Mouse (Mus musculus): Measurements from ENCODE around the gene G6pdx. TPM values are rescaled to one million over a fixed set of nuclear protein-coding genes. Genes with fewer than 3 reads are reported as not detected.
A peak's percentile ranks its signal among the peaks of the same experiment; 100 is the strongest.

The G6pdx gene
- polyA plus RNA-seq, 1 experiment = 233 TPM

DNA sequence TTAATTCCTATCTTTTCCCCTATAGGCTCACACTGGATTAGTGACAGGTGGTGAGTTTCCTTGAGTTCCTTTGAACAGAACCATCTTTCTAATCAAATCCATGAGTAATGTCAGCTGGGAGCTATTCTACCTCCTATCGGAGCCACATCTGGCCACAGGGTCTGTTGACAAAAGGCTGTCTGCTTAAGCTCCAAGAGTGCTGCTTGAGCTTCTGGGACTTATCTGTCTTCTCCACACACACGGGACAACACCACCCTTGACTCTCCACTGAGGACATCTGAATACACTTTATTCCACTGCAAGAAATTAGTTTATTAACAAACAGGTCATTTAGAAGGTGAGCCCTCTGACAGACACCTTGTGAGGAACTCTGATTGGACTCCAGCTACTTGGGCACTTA, 44.5 kb downstream of the G6pdx start:
- no peaks in the 10 kb centered on the region for H3K4me1 ChIP-seq (ENCODE audit: control insufficient read depth, insufficient read depth, insufficient read length, low read length)
- H3K4me3 ChIP-seq (ENCODE audit: insufficient read depth, low read depth, low read length) = no peak overlapping the region

DNA sequence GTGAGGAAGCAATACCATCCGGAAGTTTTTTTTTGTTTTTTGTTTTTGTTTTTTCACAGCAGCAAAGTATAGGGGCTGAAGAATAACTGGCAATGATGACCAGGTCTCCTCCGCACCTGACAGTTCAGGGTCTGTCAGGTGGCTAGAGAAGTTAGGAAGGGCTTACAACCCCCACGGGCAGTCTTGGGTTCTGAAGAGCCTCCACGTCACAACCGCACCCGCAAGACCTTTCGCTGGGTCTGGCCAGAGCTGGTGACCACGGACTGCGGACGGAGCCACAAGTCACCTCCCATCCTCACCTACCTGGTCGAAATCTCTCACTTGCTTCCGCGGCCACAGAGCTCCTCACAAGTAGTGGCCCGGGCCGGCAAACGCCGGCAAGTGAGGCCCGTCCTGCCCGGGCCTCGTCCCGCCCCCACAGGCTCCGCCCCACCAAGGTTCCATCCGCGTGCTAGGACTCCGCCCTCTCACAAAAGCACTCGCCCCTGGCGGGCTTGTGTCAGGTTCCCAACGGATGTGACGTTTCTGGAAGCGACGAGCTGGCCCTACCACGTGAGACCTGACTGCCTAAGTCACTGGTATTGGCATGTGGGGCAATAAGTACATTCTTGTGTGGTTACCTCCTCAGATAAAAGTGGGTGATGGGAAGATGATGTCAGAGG, 56.0 kb downstream of the G6pdx start, which contains the start of the genes Ubl4a and Slc10a3:
TSS of gene Ubl4a (minus strand) at position 331 of the 662 bp plus-strand sequence.
TSS of gene Slc10a3 (minus strand) at position 462 of the 662 bp plus-strand sequence.
- peak within 1 kb of the TSS; percentile 34; the same call in 1 of the 2 replicates for H3K27ac ChIP-seq (replicated peaks; ENCODE audit: low read depth, low read length)
- H3K4me3 ChIP-seq (ENCODE audit: insufficient read depth, low read depth, low read length) = peak within 1 kb of the TSS; percentile 92
- no peaks in the 10 kb centered on the region for H3K4me1 ChIP-seq (ENCODE audit: control insufficient read depth, insufficient read depth, insufficient read length, low read length)

More for the DNA sequence above, 44.5 kb downstream of the G6pdx start:
- no peak overlapping the region for H3K27ac ChIP-seq (replicated peaks; ENCODE audit: low read depth, low read length)

DNA sequence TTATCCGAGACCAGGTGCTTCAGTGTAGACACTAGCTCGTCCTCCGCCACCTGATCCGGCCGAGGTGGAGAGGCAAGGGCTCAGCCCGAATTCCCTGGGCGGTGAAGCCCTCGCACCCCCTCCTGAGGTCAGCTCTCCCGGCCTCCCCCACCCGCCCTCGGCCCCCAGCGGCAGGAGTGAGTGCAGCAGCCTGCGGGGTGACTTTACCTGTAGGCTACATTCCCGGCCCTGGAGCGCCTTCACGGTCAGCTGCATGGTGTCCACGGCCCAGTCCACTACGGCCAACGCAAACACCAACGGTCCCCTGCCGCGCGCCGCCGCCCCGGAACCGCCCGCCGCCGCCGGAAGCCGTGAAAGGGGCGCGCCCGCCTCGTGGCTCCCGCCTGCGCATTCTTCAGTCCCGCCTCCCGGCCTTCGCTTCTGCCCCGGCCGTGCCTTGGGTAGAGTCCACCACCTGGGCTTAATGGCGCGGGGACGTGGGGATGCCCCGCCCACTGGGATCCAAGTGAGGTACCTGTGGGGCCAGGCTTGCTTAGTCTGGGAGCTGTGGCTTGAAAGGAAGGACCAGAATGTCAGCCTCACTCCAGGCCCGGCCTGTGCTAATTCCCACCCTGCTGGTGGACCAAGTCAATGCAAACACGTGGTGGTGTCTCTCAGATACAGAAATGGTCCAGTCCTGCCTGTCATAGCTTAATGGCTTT, 60.6 kb downstream of the G6pdx start:
- H3K4me3 ChIP-seq (ENCODE audit: insufficient read depth, low read depth, low read length) = peak overlapping the region; percentile 79
- H3K4me1 ChIP-seq (ENCODE audit: control insufficient read depth, insufficient read depth, insufficient read length, low read length) = no peaks in the 10 kb centered on the region; the same call in 1 of the 2 replicates
- H3K27ac ChIP-seq (replicated peaks; ENCODE audit: low read depth, low read length) = peak overlapping the region; percentile 62

DNA sequence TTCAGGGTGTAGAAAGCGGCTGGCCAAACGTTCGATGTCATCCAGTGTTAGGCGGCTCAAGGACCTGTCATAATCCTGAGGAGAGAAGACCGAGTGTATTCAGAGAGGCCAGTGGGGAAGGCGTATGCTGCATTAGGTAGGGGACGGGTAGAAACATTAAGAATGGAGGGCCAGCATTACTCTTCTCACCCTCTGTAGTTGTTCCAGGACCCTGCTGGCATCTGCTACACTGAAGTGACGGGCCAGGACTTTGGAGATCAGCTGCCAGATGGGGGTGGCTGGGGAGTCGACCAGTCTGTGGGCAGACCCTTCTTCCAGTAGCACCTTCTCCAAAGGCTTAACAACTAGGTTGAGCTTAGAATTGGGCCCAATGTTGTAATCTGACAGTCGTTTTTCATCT, 61.5 kb downstream of the G6pdx start:
- peak overlapping the region; percentile 79 for H3K4me3 ChIP-seq (ENCODE audit: insufficient read depth, low read depth, low read length)
- 0 out of 2 replicates have a peak overlapping the region, but pooled peaks have one; percentile 59 for H3K27ac ChIP-seq (replicated peaks; ENCODE audit: low read depth, low read length)
- no peaks in the 10 kb centered on the region; the same call in 1 of the 2 replicates for H3K4me1 ChIP-seq (ENCODE audit: control insufficient read depth, insufficient read depth, insufficient read length, low read length)

Other genes starting within 250 kb of the G6pdx start
- 24.7 and 28.9 TPM in 2 replicates for gene Flna, start 179.4 kb downstream of the G6pdx start, polyA plus RNA-seq (2012; ENCODE audit: insufficient read depth, insufficient read length, missing spikeins)
- 18.7 and 31.6 TPM in 2 replicates for gene Emd, start 174.5 kb downstream of the G6pdx start, polyA plus RNA-seq (2012; ENCODE audit: insufficient read depth, insufficient read length, missing spikeins)
- 13.0 and 69.4 TPM in 2 replicates for gene Rpl10, start 158.4 kb downstream of the G6pdx start, polyA plus RNA-seq (2012; ENCODE audit: insufficient read depth, insufficient read length, missing spikeins)
- 45.1 and 49.6 TPM in 2 replicates for gene Taz, start 147.3 kb downstream of the G6pdx start, polyA plus RNA-seq (2012; ENCODE audit: insufficient read depth, insufficient read length, missing spikeins)
- gene Dnase1l1, start 146.9 kb downstream of the G6pdx start, polyA plus RNA-seq (2012; ENCODE audit: insufficient read depth, insufficient read length, missing spikeins) = 9.9 and 11.9 TPM in 2 replicates
- gene Atp6ap1, start 132.1 kb downstream of the G6pdx start, polyA plus RNA-seq (2012; ENCODE audit: insufficient read depth, insufficient read length, missing spikeins) = 84.3 and 85.2 TPM in 2 replicates
- 62.2 and 64.9 TPM in 2 replicates for gene Gdi1, start 124.2 kb downstream of the G6pdx start, polyA plus RNA-seq (2012; ENCODE audit: insufficient read depth, insufficient read length, missing spikeins)
- 31.9 and 34.9 TPM in 2 replicates for gene Fam50a, start 116.2 kb downstream of the G6pdx start, polyA plus RNA-seq (2012; ENCODE audit: insufficient read depth, insufficient read length, missing spikeins)
- 0.75 and 1.5 TPM in 2 replicates for gene Plxna3, start 100.1 kb downstream of the G6pdx start, polyA plus RNA-seq (2012; ENCODE audit: insufficient read depth, insufficient read length, missing spikeins)
- gene Lage3, start 75.6 kb downstream of the G6pdx start, polyA plus RNA-seq (2012; ENCODE audit: insufficient read depth, insufficient read length, missing spikeins) = 85.5 and 92.6 TPM in 2 replicates
- gene Ubl4a, start 56.0 kb downstream of the G6pdx start, polyA plus RNA-seq (2012; ENCODE audit: insufficient read depth, insufficient read length, missing spikeins) = 48.6 and 54.3 TPM in 2 replicates
- gene Slc10a3, start 55.8 kb downstream of the G6pdx start, polyA plus RNA-seq (2012; ENCODE audit: insufficient read depth, insufficient read length, missing spikeins) = 6.3 and 7.3 TPM in 2 replicates
- gene Fam3a, start 35.9 kb downstream of the G6pdx start, polyA plus RNA-seq (2012; ENCODE audit: insufficient read depth, insufficient read length, missing spikeins) = 17.3 and 20.5 TPM in 2 replicates
- gene Ikbkg, start 35.9 kb downstream of the G6pdx start, polyA plus RNA-seq (2012; ENCODE audit: insufficient read depth, insufficient read length, missing spikeins) = 17.2 and 19.9 TPM in 2 replicates
- not detected in 2 replicates for gene Gm6880, start 52.2 kb upstream of the G6pdx start, polyA plus RNA-seq (2012; ENCODE audit: insufficient read depth, insufficient read length, missing spikeins)
- gene Olfr1326-ps1, start 145.7 kb upstream of the G6pdx start, polyA plus RNA-seq (2012; ENCODE audit: insufficient read depth, insufficient read length, missing spikeins) = not detected in 2 replicates
- not detected in 2 replicates for gene Olfr1325, start 163.5 kb upstream of the G6pdx start, polyA plus RNA-seq (2012; ENCODE audit: insufficient read depth, insufficient read length, missing spikeins)
- not detected in 2 replicates for gene Gm5640, start 216.4 kb upstream of the G6pdx start, polyA plus RNA-seq (2012; ENCODE audit: insufficient read depth, insufficient read length, missing spikeins)